22 mouse cellular contexts compared by ENCODE assay signal in genomic region chr2:44380225-44380624, GRCm38 (mm10).
DNase-seq lines count a peak whose midpoint lies in the region; ATAC-seq and TF ChIP-seq lines count a peak whose summit lies in the region.
"Had no signal": no experiment of that assay in that cellular context is flagged by ENCODE, and none has a peak within 500 bp of the region (broad histone marks: within the 10 kb centered on the region; RNA-seq: fewer than 3 reads in every experiment).

No protein-coding gene starts in this region.

- no peak overlapping the region for H3K27ac ChIP-seq in forebrain, postnatal 0 days (ENCODE audit: low read depth, low read length)
- H3K27ac ChIP-seq in forebrain, embryonic 12.5 days = no peak overlapping the region

- no peak for TF ChIP-seq CTCF in forebrain, postnatal 0 days (IDR thresholded peaks at IDR 0.05; ENCODE audit: low read depth)

- H3K4me2 ChIP-seq in forebrain, postnatal 0 days (ENCODE audit: low read depth) = no peak overlapping the region
- H3K4me2 ChIP-seq in forebrain, embryonic 12.5 days = no peak overlapping the region

- WGBS in forebrain, postnatal 0 days = 77% methylated on average over 2 of the region's 2 CpGs
- 88% methylated on average over 2 of the region's 2 CpGs for WGBS in forebrain, embryonic 12.5 days

- H3K27me3 ChIP-seq in forebrain, postnatal 0 days (ENCODE audit: insufficient read depth, low read length) = no peaks in the 10 kb centered on the region
- no peaks in the 10 kb centered on the region for H3K27me3 ChIP-seq in forebrain, embryonic 12.5 days
- H3K27me3 ChIP-seq: CH12.LX had no signal

- H3K4me3 ChIP-seq in forebrain, postnatal 0 days (ENCODE audit: low read depth, low read length) = no peak overlapping the region
- H3K4me3 ChIP-seq in forebrain, embryonic 12.5 days (replicated peaks) = no peak overlapping the region

- no peak for DNase-seq in forebrain, postnatal 0 days
- DNase-seq in frontal cortex, adult 2 months (ENCODE audit: extremely low spot score in 1 of 2, low spot score in 1 of 2) = no peak
- DNase-seq in brain, adult 2 months (ENCODE audit: low read depth, low spot score) = peak; percentile 49
- DNase-seq in telencephalon, adult 2 months (ENCODE audit: low read depth, low spot score) = peak; percentile 26
- DNase-seq in right cerebral cortex, postnatal 36 days (ENCODE audit: low spot score in 2 of 2) = no peak
- DNase-seq in urinary bladder, postnatal 36 days (ENCODE audit: low spot score in 2 of 2) = no peak
- DNase-seq: adrenal gland, adult 2 months; adrenal gland, adult 8-10 months; adrenal gland, postnatal 10 days; adrenal gland, postnatal 25 days; adrenal gland, postnatal 36 days; B cell, adult 2 months; cerebellum, adult 11 months; cerebellum, adult 11-12 months; cerebellum, adult 18-20 months had no signal

- no peaks in the 10 kb centered on the region for H3K36me3 ChIP-seq in forebrain, postnatal 0 days (ENCODE audit: insufficient read depth)
- H3K36me3 ChIP-seq in forebrain, embryonic 12.5 days (replicated peaks) = no peaks in the 10 kb centered on the region
- H3K36me3 ChIP-seq: G1E had no signal

- peaks cover 6% of the 10 kb centered on the region; the same call in 1 of the 2 replicates for H3K4me1 ChIP-seq in forebrain, postnatal 0 days (ENCODE audit: insufficient read depth)
- no peaks in the 10 kb centered on the region for H3K4me1 ChIP-seq in forebrain, embryonic 12.5 days

- ATAC-seq in forebrain, postnatal 0 days = peak; percentile 54; the same call in 1 of the 2 replicates
- ATAC-seq in forebrain, embryonic 12.5 days (ENCODE audit: low FRiP score) = no peak
- ATAC-seq in frontal cortex, adult (ENCODE audit: low TSS enrichment) = peak; percentile 70
- ATAC-seq: activated CD4-positive, CD25-positive, alpha-beta regulatory T cell, adult 4 months; CD4-positive, CD25-positive, alpha-beta regulatory T cell, adult 4 months; Patski had no signal

- H3K9me3 ChIP-seq in forebrain, postnatal 0 days (ENCODE audit: low read length) = no peaks in the 10 kb centered on the region
- H3K9me3 ChIP-seq in forebrain, embryonic 12.5 days = no peaks in the 10 kb centered on the region
- H3K9me3 ChIP-seq: G1E had no signal

- H3K9ac ChIP-seq in forebrain, postnatal 0 days = no peak overlapping the region
- no peak overlapping the region for H3K9ac ChIP-seq in forebrain, embryonic 12.5 days

Comparison
In these comparisons a context has a peak if more than half of its experiments do, and no peak if none do; other contexts are left out.
1. DNase-seq: peak in brain, adult 2 months (single experiment) and telencephalon, adult 2 months (single experiment); none in forebrain, postnatal 0 days (single experiment), frontal cortex, adult 2 months (0 of 2), right cerebral cortex, postnatal 36 days (0 of 2) and urinary bladder, postnatal 36 days (0 of 2).